Mouse (Mus musculus): ENCODE measurements around the gene Spef1. TPM values are rescaled to one million over a fixed set of nuclear protein-coding genes. Genes with fewer than 3 reads are reported as not detected.

Gene Spef1
- polyA plus RNA-seq (2014; fragmentation: Illumina TruSeq; extraction: RNeasy Lipid Tissue Mini Kit (QIAGEN cat#74804); ENCODE audit: low replicate concordance), result 1.1 TPM

DNA sequence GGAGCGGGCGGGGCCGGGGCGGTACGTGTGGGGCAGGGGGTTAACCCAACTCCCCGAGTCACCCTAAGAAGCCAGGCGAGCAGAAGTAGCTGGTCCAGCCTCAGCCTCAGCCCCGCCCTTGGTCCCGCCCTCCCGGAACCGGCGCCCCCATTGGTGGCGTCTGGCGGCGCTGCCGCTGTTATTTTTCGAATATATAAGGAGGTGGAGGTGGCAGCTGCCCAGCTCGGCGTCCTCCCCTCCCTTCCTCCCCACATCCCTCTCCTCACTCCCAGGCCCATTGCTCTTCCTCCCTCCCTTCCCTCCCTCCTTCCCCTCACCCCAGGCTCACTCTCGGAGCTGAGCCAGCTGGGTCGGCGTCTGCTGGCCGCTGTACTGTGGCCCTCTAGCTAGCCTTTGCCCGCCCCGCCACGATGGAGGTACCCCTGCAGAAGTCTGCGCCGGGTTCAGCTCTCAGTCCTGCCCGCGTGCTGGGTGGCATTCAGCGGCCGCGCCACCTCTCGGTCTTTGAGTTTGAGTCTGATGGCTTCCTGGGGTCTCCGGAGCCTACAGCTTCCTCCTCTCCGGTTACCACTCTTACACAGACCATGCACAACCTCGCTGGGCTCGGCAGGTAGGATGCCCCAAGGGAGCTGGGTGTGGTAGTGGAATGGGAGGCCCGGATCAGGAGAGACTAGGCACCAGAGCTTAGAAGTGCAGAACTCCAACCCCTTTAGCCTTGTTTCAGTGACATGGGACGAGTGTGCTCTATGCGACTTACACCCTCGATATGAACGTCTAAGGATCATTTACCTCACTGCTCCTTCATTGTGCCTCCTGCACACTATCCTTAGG lies at the start of gene Spef1, which contains the start of gene Cdc25b:
Gene Spef1, minus strand, starts transcription at position 512 of the 831 bp plus-strand sequence.
Gene Cdc25b, plus strand, starts transcription at position 179 of the 831 bp plus-strand sequence.

DNA sequence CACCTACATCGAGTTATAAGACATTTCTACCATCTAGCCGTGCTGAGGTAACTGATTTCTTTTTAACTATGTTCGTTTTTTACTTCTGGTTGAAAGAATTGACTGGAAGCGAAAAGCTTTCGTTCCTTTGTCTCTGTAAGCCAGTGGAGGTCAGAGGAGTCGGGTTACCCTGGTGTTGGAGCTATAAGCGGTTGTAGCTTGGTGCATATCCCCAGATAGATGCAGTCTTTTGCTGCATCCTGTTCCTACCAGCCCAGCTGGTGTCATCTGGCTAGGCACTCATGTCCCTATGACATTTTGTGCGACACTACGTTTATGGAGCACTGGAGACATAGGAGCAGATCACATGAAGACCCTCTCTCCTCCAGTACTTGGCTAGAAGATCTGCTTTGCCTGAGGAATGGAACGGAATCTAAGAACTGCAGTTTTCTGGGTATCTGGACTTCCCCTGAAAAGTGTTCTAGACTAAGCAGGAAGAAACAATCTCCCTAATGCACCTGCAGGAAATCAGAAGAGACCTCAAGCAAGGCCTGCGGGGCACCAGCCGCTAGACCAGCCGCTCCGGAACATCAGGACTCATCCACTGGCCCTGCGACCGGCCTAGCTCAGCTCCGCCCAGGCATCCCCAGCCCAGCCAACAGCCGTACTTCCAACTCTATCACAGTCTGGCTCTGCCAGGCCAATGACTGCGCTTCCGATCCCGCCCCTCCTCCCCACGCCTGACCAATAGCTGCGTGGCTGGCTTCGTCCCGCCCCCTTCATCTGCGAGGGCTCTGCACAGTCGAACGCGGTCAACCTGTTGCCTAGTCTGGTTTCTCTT lies 46.4 kb upstream of the Spef1 start, which contains the start of gene Mavs:
Gene Mavs, plus strand, starts transcription at position 757 of the 820 bp plus-strand sequence.

DNA sequence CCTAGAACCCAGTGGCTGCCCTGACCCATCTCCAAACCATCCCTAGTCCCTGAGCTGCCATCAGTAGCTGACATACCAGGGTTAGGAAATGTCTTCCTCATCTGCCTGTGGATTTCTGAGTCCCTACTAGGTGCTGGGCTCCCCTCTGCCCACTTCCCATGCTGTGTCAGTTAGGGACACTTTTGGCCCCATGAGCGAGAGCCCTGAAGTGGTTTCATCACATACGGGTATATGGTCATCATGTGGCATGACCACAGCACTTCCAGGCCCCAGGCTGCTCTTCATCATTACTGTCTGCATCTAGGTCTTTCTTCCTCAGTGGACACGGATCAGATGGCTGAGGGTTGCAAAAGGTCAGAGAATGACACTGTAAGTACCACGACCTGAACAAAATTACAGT lies 19.7 kb upstream of the Spef1 start, which contains the start of gene Ap5s1:
Gene Ap5s1, plus strand, starts transcription at position 301 of the 400 bp plus-strand sequence.

DNA sequence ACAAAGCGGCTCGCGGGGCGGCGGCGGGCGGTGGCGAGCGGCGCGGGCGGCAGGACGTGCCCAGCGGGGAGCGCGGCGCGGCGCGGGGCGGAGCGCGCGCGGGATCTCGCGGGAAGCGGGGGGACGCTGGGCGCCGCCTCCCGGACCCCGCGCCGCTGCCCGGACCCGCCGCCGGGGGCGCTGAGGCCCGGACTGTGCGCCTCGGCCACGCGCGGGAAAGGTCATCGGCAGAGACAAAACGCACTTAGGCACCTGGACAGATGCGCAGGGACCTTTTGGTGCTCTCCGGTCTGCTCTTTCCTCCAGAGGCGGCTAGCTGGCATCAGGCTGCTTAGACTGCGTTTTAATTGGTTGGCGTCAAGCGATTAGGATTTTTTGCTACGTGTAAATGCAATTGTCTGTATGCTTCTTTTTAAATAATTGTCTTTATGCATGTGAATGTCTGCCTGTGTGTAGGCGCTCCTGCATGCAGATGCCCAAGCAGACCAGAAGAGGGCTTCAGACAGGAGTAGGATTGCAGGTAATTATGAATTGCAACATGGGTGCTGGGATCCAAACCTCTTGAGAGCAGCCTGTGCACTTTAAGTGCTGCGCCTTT lies 7.0 kb downstream of the Spef1 start, which contains the start of gene Cenpb:
Gene Cenpb, minus strand, starts transcription at position 78 of the 598 bp plus-strand sequence.

DNA sequence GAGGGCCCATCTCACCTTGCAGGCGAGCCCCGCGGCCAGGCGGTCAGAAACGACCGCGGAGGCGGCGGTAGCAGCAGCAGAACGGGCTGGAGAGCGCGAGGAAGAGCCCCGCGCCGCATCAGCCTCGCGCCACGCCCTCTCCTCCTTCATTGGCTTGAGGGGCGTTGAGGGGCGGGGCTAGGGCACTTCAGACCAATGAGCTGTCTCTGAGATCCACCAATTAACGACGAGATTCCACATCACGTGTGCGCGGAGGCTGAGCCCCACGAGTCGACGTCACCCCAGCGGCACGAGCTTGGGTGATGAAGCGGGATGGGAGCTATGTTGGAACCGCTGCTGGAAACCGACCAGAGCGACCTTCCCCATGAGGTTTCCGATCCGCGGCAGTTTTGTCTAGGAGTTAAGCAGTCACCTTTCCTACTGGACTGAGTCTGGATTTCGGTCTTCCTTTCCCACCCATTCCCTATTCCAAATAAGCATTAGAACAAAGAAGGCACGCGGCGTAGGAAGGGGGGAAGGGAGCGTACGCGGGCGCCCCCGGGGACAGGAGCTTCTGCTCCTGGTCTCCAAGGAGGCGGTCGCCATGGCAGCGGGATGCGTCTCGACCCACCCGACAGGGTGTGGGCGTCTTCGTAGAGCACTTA lies 27.0 kb downstream of the Spef1 start, which contains the start of gene 1700037H04Rik:
Gene 1700037H04Rik, minus strand, starts transcription at position 144 of the 644 bp plus-strand sequence.

DNA sequence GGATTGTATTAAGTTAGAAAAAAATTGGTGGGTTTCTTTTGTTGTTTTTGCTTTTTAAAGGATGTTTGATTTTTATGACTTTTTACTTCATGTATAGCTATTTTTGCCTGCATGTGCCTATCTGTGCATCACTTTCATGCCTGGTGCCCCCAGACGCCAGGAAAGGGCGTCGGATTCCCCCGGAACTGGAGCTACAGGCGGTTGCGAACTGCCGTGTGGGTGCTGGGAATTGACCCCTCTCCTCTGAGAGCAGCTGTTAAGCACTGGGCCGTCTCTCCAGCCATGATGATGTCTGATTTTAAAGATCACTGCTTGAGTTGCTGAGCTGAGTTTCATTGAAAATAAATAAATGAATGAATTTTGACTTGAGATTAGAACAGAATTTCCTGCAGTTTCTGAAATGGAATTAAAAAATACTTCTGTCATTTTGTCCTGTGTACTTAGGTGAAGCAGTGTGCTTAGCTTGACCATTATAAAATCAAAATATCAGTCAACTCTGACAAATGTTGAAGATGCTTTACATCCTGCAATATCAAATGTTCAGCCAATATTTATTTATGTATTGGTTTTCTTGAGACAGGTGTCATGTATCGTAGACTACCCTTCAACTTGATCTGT lies 54.0 kb downstream of the Spef1 start, which contains the start of gene Gm11037:
Gene Gm11037, plus strand, starts transcription at position 568 of the 618 bp plus-strand sequence.

DNA sequence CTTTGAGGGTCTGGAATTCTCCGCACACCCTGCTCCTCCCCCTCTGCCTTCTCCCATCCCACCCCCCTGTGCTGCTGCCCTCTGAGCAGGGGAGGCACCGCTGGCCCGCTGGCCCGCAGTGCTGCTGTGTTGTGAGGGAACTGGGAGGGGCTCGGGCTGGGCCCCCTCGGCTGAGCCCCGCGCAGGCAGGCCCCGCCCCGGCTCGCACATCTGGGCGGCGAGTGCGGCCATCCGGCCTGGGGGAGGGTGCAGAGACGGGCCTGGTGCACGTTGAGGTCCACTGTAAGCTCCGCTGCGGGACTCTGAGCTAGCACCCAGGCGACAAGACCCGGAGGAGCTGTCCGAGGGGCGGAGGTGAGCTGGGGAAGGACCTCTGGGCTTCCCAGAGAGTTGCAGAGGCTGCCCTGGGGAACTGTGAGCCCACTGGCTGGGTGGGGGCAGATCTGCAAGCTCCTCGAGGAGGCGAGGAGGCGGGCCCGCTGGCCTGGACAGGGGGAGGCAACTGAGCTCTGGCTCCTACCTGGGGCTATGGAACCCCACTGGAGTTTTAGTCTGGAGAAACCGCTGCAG lies 59.8 kb downstream of the Spef1 start, which contains the start of gene Hspa12b:
Gene Hspa12b, plus strand, starts transcription at position 120 of the 570 bp plus-strand sequence.

Other genes with a start within 250 kb of the Spef1 start
- not detected for gene Gfra4, start 144.2 kb downstream of the Spef1 start, polyA plus RNA-seq (2014; fragmentation: Illumina TruSeq; extraction: RNeasy Lipid Tissue Mini Kit (QIAGEN cat#74804); ENCODE audit: low replicate concordance)
- 0.41 TPM for gene Adam33, start 123.5 kb downstream of the Spef1 start, polyA plus RNA-seq (2014; fragmentation: Illumina TruSeq; extraction: RNeasy Lipid Tissue Mini Kit (QIAGEN cat#74804); ENCODE audit: low replicate concordance)
- 0.30 TPM for gene Siglec1, start 100.5 kb downstream of the Spef1 start, polyA plus RNA-seq (2014; fragmentation: Illumina TruSeq; extraction: RNeasy Lipid Tissue Mini Kit (QIAGEN cat#74804); ENCODE audit: low replicate concordance)
- gene Hspa12b, start 60.0 kb downstream of the Spef1 start, polyA plus RNA-seq (2014; fragmentation: Illumina TruSeq; extraction: RNeasy Lipid Tissue Mini Kit (QIAGEN cat#74804); ENCODE audit: low replicate concordance), result 0.30 TPM
- gene Gm11037, start 53.8 kb downstream of the Spef1 start, polyA plus RNA-seq (2014; fragmentation: Illumina TruSeq; extraction: RNeasy Lipid Tissue Mini Kit (QIAGEN cat#74804); ENCODE audit: low replicate concordance), result not detected
- gene 1700037H04Rik, start 27.2 kb downstream of the Spef1 start, polyA plus RNA-seq (2014; fragmentation: Illumina TruSeq; extraction: RNeasy Lipid Tissue Mini Kit (QIAGEN cat#74804); ENCODE audit: low replicate concordance), result 0.93 TPM
- 6.3 TPM for gene Cenpb, start 7.2 kb downstream of the Spef1 start, polyA plus RNA-seq (2014; fragmentation: Illumina TruSeq; extraction: RNeasy Lipid Tissue Mini Kit (QIAGEN cat#74804); ENCODE audit: low replicate concordance)
- 3.2 TPM for gene Cdc25b, start 333 bp downstream of the Spef1 start, polyA plus RNA-seq (2014; fragmentation: Illumina TruSeq; extraction: RNeasy Lipid Tissue Mini Kit (QIAGEN cat#74804); ENCODE audit: low replicate concordance)
- 4.5 TPM for gene Ap5s1, start 19.8 kb upstream of the Spef1 start, polyA plus RNA-seq (2014; fragmentation: Illumina TruSeq; extraction: RNeasy Lipid Tissue Mini Kit (QIAGEN cat#74804); ENCODE audit: low replicate concordance)
- 7.1 TPM for gene Mavs, start 46.8 kb upstream of the Spef1 start, polyA plus RNA-seq (2014; fragmentation: Illumina TruSeq; extraction: RNeasy Lipid Tissue Mini Kit (QIAGEN cat#74804); ENCODE audit: low replicate concordance)
- 58.1 TPM for gene Pank2, start 75.2 kb upstream of the Spef1 start, polyA plus RNA-seq (2014; fragmentation: Illumina TruSeq; extraction: RNeasy Lipid Tissue Mini Kit (QIAGEN cat#74804); ENCODE audit: low replicate concordance)
- 6.3 TPM for gene Rnf24, start 165.6 kb upstream of the Spef1 start, polyA plus RNA-seq (2014; fragmentation: Illumina TruSeq; extraction: RNeasy Lipid Tissue Mini Kit (QIAGEN cat#74804); ENCODE audit: low replicate concordance)